Mouse (Mus musculus): ENCODE measurements around the gene Ambra1.

The Ambra1 gene

DNA sequence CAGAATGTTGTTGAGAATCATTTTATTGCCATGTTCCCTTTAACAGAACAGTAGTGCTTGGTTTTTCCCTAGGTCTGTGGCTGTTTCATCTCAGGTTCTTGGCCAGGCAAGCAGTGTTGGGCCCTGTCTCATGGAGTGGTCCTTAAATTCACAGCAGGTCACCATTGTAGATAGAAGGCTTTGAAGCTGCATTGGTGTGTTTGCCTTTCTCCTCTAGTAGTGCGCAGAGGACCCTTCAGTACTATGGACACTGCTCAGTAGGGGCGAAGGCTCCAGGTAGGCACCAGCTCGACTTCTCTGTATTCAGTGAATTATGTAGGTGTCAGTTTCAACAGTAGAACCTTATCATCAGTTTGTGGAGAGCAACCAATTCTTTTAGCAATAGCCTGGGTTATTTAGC, 142.7 kb downstream of the Ambra1 start:
- no peak for DNase-seq (ENCODE audit: extremely low spot score)

DNA sequence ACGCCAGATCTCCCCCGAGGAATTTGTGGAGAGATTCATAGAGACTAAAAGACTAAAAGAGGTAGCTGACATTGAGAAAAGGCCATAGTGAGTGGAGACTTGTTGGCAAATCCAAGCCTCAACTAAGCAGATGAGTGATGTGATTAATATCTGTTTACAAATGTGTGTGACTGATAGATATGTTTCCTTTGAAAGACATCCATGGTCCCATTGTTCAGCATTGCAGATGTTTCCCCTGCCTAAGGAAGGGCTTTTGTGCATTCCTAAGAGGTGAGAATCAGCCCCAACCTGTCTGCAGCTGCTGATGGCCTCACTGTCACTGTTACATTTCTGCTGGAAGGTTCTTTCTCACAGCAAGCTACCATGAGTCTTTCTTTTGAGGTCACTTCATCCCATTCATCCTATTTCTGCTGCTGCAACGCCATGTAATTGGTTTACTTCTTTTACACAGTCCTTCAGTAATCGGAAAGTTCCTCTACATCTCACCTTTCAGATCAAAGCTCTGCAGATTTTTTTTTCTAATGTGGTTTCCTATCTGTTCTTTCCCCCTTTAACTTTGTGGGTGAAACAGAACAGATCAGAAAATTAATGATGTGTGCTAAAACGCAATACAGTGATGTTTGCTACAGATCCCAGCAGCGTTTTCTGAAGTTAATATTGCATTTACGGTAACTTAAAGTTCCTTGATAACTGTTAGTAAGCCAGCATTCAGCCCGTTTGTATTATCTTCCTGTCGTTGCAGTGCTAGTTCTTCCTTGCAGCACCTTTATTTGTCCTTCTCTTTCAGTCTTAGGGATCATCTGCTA, 146.3 kb downstream of the Ambra1 start:
- DNase-seq (ENCODE audit: extremely low spot score), result no peak

DNA sequence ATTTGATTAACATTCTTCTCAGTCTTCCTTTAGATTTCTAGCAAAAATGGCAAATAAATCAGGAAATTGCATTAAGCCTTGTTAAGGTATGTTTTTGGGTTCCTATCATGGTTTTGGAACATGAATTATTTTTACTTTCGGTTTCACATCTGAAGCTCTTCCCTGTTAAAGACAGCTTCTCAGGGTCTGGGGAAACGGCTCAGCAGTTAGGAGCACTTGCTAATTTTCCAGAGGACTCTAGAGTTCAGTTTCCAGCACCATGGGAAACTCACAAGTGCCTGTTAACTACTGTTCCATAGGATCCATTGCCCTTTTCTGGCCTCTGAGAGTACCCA, 146.8 kb downstream of the Ambra1 start:
- no peak for DNase-seq (ENCODE audit: extremely low spot score)

DNA sequence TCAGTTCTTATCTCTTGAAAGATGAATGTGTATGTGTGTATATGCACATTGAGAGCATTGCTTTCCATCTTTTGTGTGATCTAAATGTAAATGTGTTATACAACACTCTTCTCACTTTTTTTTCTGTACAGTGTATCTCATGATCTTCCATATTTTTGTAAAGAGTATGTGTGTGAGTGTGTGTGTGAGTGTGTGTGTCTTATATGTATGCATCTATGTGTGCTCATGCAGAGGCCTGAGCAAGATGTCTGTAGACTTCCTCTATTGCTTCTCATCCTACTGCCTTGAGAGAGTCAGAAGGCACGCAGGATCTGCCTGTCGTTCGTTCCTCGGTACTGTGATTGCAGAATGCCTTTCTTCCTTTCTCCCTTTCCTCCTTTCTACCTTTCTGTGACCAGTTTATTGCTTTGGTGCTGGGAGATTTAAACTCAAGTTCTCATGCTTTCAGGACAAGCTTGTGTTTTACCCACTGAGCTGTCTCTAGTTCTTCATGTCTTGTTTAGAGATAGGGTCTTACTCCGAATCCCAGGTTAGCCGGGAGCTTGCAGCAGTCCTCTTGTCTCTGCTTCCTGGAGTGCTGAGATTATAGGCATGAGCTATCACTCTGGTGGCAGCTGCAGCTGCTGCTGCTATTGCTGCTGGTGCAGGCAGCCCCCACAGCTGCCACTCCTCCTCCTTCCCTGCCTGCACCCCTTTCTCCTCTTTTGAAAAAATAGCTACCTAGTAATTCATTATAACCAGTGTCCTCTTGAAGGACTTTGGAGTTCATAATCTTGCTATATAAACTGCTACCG, 148.7 kb downstream of the Ambra1 start:
- DNase-seq (ENCODE audit: extremely low spot score), result no peak

DNA sequence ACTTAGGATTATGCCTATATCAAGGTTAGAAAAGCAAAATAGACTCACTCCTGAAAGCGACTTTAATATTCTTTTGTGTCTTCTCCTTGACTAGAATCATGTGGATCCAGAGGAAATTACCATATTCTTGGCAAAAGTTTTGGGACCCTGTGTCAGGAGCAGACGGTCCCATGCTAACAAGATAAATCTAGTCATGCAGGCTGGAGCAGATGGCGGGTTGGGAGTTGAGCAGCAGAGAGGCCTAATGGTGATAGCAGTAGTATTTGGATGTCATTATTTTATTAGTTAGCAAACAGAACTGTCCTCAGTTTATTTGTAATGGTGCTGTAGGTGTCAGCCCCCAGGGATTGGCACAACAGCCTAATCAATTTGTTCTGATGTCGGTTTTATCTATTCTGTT, 154.0 kb downstream of the Ambra1 start:
- no peak for DNase-seq (ENCODE audit: extremely low spot score)

DNA sequence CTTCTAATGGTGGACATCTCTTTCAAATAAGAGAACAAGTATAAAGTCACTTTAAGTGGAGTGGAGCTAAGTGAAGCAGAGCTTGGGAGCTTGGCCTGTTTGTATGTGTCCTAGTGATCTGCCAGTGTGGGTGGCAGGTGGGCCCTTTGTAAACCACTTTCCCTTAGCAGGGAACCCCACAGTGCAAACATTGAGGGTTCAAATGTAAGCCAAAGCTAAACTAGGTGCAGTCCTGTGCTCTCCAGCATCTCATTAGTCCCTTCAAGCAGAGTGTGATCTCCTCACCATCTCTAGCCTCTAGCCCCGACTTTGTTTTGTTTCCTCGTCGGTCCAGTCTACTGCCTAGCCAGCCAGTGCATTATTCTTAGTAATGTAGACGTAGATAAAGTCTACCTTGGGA, 154.7 kb downstream of the Ambra1 start:
- no peak for DNase-seq (ENCODE audit: extremely low spot score)

DNA sequence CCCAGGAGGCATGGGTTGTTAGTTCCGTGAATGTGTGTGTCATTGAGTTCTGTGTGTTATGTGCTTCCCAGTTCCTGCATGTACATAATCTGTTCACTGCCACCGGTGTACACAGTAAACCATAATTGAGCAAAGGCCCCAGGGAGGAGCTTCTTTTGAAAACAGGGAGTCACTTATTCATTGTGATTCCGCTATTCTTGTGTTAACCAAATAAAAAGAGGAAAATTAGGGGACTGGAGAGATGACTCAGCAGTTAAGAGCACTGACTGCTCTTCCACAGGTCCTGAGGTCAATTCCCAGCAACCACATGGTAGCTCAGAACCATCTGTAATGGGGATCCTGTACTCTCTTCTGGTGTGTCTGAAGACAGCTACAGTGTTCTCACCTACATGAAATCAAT, 164.8 kb downstream of the Ambra1 start:
- DNase-seq (ENCODE audit: extremely low spot score), result no peak

DNA sequence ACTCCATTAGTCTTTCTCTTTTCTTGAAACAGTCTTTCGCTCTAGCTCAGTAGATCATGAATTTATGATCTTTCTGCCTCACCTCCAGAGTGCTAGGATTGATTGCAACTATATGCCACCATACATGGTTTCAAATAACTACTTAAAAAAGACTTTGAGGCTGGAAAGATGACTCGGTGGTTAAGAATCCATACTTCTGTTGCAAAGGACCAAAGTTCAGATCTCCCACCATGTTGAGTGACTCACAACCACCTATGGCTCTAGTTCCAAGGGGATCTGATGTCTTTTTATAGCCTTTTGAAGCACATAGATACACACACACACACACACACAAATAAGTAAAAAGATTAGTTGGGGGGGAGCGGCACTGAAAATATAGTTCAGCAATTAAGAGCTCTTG, 165.5 kb downstream of the Ambra1 start:
- DNase-seq (ENCODE audit: extremely low spot score), result no peak

DNA sequence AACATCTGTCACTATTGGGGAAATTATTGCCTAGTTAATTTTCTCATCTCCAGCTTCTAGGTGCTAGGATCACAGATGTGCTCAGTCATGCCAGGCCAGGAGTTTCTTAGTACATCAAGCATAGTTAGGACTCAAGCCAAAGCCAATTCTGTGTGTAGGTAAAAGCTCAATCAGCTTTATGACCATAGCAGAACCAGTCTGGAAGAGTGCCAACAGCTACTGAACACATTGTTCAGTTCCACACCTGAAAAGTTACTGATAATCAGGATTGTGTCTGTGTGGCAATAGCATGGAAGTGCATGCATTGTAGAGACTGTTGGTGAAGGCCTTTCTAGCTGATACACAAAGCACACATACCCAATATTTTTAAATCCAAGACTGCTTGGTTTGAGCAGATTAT, 168.0 kb downstream of the Ambra1 start:
- no peak for DNase-seq (ENCODE audit: extremely low spot score)

DNA sequence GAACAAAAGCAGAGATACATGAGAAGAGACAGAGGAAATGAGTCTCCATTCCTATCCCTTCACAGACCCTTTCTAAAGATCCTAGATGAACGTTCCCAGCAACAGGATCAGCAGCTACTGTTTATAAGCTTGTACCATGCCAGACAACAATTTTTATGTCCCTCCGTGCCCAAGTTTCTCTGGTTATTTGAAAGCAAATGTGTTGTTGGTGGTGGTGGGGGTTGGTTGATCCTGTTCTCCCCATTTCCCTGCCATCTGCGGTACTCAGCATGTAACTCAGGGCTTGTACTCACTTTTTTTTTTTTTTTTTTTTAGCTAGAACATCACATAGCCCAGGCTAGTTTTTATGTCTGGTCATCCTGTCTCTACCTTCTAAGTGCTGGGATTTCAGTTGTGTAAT, 169.2 kb downstream of the Ambra1 start:
- DNase-seq (ENCODE audit: extremely low spot score), result no peak

DNA sequence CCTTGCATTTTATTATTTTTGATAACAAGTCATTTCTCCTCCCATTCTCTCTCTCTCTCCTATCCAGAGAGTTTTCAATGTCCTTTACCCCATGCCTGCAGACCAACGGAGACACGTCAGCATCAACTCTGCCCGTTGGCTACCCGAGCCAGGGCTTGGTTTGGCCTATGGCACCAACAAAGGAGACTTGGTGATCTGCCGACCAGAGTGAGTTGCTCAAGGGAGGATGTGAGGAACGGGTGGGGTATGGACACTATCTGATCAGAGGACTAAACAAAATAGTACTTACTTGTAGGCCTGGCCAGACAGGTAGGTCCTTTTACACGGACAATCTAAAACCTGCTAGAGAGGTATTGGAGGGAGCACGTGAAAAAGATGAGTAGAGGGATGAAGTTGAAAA, 170.5 kb downstream of the Ambra1 start:
- DNase-seq (ENCODE audit: extremely low spot score), result no peak

DNA sequence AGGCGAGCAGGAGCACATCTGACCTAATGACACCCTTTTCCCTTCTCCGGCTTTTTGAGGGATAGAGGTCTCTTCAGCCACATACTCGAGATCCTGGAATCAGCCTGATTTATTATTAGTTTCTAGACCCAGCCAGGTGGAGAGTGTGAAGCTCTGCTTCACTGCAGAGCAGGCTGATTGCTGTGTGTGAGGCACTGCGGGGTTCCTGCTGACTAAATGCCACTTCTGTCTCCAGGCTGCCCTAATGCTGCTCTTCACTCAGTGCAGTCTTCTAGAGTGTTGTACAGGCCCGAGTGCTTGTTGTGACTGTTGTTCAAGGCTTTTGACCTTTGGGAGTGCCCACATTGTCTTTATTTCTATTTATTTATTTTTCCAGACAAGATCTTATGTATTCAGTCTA, 172.4 kb downstream of the Ambra1 start:
- no peak for DNase-seq (ENCODE audit: extremely low spot score)

DNA sequence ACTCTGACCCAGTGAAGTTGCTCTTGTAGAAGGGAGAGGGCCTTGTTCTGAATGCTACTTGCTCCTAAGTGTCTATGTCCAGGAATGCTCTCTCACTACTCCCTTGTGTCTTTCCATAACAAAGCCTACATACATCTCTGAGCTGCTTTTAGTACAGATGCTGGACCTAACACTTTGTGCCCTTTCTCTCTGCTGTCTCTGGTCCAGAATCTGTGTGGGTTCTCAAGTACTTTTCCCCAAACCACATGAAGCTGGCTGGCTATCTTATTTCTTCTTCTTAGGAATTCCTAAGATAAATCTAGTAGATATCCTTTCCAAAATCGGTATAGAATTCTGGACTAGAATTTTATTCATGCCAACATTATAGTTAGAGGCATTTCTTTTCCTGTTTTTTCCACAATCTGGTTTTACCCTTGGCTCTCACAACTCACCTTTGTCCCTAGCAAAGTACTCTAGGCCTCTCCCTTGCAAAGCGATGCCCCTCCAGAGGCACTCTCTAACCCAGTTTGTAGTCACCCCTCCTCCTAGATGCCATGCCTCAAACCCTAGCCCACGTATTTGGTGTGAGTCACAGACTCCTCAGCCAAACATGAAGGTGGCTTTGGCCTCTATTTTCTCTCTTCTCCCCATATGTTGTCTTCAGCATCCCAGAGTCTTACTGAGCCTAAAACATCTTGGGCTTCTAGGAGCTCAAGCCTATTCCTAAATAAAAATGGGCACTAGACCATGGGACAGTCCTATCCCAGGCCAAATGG, 173.4 kb downstream of the Ambra1 start:
- no peak for DNase-seq (ENCODE audit: extremely low spot score)

DNA sequence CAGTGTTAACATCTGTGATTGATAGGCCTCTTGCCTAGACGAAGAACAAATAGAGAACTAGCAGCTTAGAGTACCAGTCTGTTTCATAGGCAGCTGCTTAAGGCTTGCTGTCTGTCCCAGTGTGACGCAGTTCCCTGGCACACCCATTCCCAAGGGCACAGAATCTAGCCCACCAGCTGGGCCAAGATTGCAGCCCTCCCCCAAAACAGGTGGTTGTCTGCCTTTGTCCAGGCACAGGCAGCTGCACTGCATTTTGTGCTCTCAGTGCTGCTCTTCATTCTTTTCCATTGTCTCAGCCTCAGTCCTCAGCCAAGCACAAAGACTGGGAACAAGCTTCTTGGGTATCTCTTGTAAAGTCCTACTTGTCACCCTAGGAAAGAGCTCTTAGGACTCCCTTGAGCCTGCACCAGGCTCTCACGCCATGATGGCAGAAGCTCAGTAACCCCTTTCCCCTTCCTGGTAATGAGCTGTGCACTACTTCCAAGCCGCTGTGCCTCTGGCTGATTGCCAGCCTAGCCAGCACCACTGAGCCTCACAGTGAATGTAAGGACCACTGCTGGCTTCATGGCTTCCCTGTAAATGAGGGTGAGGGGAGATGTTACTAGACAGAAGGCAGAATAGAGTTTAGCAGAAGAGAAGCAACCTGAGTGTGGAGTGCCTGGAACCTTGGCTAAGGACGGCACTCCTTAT, 174.8 kb downstream of the Ambra1 start:
- DNase-seq (ENCODE audit: extremely low spot score), result no peak

DNA sequence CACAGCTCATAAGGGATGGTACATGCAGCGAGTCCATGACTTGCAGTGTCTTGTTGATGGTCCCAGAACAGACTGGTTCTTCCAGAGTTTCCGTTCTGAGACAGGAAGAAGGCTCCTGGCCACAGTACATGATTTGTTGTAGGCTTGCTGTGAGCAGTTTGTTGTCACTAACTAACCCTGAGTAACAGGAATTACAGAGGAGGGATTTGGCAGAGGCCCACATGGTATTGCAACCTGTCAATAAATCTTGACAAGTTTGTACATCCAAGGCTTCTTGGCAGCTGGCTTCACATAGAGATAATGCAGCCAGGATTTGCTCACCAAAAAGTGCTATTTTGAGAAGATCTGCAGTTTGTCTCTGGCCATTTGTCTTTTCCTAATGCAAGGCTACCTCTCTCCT, 176.2 kb downstream of the Ambra1 start:
- no peak for DNase-seq (ENCODE audit: extremely low spot score)

DNA sequence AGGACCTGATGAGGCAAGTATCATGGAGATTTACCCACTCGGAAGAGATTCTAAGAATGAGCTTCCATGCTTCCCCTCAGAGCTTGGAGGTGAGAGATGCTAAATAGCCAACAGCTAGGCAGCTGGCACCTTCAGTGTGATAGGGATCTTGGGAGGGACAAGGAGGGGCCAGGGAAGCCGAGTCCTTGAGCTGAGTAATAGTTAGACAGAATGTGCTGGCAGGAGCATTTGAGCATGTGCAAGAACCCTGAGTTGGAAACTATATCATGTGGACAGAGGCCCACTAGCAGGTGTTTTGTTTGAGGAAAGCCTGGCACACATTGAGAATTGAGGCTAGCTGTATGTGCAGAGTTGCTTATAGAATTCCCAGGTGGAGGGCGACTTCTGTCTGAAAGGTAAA, 182.7 kb downstream of the Ambra1 start:
- DNase-seq (ENCODE audit: extremely low spot score), result no peak

DNA sequence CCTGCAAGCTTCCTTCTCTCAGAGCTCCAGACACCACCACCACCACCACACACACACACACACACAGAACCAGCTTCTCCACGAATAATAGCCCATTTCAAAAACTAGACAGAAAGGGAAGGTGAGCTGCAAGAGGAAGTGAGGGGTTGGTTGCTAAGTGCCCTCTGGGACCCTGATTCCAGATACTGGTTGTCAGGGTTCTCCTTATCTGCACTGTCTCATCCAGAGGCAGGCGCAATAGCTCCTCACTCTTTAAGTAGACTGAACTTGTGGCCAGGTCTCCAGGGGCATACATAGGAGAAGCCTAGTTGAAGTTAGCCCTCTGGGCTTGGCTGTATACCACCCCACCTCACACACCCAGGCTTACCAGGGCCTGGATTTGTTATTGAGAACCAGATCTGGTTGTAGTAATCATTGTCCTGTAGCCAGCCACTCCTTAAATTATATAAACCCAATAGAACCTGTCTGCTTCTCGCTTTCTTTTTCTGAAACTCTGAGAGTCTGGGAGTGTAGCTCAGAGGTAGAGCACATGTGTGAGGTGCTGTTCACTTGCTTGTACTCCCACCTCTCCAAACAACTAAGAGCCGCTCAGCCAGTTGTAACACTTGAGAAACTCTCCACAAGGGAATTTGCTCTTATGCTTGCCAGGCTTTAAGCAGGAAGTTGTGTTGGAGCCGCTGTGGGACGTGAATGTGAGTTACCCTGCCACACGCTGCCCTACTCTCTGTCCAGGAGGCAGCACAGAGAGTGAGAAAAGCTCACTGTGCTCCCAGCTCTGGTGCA, 183.6 kb downstream of the Ambra1 start:
- DNase-seq (ENCODE audit: extremely low spot score), result no peak

DNA sequence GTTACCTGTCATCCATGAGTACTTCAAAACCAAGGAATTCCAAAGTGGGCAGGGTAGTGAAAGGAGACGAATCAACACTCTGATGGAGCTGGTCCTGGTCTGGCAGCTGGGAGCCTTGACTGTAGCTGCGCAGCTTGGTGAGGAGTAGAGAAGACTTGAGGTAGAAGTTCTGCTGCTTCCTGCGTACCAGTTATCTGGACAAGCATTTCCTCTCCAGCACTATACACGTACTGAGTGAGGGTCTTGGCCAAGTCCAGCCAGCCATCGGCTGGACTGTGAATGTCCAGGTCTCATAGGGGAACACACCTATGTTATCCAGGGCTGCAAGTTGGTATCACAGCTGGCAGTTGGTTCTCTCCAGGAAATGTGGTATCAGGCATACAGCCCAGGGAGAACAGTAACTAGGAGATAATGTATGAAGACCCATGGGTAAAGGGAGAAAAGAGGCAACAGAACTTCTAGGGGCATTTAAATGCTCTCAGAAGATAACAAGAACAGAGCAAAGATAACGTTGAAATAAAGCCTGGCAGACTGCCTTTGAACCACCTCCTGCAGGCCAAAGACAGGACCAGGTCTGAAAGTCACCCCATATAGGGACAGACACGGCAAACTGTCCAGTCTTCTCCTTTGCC, 186.5 kb downstream of the Ambra1 start:
- no peak for DNase-seq (ENCODE audit: extremely low spot score)

DNA sequence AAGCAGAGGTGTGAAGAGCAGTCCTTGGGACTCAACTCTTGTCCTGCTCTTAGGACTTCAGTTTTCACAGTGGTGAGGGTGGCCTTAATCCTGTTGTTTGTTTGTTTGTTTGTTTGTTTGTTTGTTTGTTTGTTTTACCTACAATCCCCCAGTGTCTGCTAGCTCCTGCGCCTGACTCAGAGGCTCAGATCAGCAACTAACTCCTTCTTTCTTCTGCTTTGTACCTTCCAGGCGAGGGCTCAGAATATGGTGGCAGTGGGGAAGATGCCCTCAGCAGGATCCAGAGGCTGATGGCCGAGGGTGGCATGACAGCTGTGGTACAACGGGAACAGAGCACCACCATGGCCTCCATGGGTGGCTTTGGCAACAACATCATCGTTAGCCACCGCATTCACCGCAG, 187.2 kb downstream of the Ambra1 start:
- no peak for DNase-seq (ENCODE audit: extremely low spot score)

DNA sequence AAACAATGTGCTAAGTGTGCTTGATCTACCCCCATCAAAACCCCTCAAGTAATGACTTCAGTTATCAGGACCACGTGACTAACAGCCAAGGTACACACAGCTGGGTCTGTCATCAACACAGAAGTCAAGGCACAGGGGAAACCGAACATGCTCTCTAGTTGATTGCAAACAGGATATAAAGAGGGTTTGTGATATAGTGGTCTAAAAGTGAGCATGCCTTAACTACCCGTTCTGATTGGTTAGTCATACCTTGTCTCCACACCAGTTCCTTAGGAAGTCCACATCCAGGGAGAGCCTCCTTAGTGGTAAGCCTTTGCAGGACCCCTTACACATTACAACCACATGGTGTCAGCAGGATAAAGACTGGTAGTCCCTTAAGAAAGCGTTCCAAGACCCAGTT, 190.2 kb downstream of the Ambra1 start:
- no peak for DNase-seq (ENCODE audit: extremely low spot score)
